Mouse (Mus musculus) telencephalon, adult 2 months (tissue): ENCODE data around the gene Epn3.

Experiments used
- DNase-seq: peaks from one replicate; pipeline ENCODE4 v3.0.0-alpha.2; 2011; ENCODE audit warnings: low read depth, low spot score

Gene Epn3

DNA sequence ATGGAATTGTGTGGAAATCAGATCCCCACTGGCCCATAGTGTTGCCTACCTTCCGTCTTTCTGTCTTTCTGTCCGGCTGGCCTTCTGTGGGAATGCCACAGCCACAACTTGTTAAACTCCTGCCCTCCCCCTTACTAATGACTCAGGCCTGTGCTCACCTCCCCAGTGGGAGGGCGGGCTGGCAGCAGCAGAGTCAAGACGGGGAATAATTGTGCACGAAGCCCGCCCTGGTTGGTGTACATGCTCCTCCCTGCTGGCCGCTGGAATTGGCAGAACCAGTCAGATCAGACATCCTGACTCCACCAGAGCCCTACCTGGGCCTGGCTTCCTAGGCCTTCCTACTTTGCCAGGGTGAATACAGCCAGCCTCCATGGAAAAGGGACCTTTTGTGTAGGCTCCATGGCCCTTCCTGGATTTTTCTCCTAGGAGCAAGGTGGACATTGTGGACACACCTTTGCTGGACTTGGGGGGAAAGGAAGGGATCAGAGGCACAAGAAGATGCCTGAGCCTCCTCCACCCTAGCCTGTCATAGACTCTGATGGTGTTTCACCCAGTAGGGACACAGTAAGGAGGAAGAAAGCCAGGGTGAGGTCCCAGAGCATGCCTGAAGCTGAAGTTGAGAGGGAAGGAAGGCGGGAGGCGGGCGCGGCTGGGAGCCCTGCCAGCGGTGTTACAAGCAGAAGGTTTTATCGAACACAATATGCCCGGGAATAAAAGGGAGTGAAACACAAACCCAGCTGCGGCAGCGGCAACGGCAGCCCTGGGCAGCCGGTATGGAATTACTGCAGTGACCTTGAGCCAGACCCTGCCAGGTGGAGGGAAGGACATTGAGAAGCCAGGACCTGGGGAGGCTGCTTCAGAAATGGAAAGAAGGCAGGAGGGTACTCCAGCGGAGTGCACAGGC lies 1.4 kb downstream of the Epn3 start:
- no peak for DNase-seq

DNA sequence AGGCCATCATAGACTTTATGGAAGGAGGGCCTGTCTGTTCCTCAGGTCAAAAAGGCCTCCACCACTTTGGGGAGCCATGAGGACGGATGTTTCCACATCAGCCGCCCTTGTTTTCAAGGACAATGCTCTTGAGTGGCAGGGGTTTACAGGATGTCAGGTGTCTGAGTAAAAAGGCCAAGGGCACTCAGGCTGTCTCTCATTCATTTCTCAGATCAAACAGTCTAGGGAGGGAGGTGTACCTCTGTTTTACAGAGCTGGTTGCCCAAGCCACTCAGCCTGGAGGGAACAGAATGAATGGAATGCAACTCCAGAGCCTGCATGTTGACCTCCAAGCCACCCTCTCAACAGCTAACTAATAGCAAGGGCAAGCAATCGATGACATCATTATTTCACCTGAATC lies 4.4 kb downstream of the Epn3 start:
- no peak for DNase-seq

DNA sequence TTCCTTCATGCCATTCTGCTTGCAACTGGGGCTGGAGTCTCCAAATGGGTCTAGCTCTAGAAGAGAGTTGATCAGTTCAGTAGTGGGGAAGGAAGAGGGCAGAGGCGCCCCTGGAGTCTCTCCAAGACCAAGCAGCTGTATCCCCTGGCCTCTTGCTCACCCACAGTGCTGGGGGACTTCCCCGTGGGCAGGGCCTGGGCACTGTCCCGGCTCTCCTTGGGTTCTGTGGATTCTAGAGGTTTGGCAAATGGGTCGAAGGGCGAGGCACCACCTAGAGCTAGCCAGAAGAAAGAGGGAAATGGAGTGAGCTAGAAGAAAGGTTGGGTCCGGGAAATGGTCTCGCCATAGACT lies 8.1 kb downstream of the Epn3 start:
- DNase-seq, result no peak

DNA sequence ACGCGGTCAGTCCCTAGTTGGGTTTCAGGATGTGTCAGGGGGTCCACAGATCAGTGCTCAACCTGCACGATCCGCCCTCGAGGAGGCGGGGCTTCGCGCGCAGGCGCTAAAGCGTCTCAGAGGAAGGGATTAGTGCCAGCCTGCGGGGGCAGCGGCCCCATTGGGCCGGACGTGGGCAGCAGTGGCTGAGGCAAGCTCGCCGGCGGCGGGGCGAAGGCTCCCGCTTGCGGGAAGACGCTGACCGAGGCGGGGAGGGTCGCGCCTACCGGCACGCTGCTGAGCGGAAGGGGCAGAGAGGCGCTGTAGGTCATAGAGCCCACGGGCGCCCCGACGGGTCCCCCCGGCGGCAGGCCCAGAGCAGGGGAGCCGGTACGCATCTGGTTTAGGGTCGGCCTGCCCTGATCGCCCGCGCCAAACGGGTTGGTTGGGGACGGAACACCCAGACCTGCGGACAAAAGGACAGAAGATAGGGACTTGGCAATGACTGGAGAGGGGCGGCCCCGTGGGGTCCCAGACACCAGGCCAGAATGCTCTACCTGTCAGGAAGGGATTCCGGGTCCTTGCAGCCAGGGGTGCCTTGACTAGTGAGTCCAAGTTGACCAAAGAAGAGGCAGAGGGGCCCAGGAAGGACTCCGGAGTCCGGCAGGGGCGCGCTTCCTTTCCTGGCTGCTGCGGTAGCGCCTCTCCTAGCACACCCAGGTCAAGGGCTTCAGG lies 8.6 kb downstream of the Epn3 start:
- DNase-seq, result no peak

DNA sequence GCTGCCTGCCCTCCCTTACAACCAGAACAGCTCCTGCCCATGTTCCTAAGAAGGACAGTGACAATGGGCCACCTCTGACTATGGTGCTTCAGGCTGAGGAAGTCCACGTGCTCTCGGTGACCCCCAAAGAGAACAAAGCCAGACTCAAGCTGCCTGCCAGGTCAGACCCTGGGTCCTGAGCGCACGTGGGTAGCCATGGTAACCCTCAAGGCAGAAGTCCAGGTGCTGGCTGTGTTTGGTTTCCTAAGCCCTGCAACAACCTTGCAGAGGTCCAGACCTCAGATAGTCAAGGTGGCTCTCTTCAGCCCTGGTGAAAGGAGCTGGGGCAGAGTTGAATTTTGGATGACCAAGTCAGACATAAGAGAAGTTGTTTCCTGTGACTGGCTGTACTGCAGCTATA lies 10.0 kb downstream of the Epn3 start:
- DNase-seq, result no peak

DNA sequence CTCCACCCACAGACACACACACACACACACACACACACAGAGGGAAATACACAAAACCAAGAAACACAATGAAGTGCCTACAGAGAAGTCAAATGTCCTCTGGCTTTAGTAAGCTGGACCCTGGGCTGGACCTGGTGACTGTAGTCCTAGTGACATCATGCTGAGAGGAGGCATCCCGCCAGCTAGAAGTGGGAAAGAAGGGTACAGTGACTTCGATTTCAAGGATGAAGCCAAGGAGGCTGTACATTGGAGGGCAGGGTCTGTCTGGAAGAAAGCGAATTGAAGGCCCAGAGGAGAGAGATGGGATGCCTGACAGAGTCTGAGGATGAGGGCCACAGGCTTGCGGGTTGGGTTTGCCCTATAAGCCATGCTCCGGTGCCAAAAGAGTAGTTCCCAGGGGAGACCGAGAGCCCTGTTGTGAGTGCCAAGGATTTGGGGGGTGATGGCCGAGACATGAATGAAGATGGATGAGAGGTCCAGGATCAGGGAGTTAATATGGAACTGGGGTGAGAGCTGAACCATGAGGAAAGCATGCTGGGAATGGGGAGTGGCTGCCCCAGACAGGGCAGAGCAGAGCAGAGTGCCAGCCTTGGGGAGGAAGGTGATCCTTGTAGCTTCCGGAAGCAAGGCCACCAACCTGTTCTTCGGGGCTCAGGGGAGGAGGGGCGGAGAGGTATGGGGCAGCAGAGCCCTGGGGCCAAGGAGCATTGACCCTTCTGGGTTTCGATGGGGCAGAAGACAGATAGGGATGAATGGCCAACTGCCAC lies 10.8 kb downstream of the Epn3 start:
- no peak for DNase-seq

DNA sequence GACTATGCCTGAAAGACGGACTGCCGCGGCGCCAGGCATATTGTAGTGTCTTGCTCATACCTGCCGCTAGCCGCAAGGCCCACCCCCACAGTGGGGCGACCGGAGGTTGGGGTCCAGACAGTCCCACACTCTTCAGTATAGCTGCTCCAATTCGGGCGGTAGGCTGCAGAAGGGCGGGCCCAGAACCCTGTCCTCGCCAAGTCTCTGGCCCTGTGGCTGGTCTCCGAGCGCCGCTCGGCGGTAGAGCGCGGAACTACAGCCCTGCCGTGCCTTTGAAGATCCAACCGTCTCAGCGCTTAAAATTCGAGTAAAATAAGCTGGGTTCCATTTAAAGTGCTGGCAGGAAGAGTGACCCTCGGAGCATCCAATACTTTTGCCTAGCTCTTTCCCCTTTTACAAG lies 13.8 kb downstream of the Epn3 start, which contains the start of gene Spata20:
Spata20 (minus strand) TSS at position 179 of the 400 bp plus-strand sequence.
- DNase-seq, result no peak

DNA sequence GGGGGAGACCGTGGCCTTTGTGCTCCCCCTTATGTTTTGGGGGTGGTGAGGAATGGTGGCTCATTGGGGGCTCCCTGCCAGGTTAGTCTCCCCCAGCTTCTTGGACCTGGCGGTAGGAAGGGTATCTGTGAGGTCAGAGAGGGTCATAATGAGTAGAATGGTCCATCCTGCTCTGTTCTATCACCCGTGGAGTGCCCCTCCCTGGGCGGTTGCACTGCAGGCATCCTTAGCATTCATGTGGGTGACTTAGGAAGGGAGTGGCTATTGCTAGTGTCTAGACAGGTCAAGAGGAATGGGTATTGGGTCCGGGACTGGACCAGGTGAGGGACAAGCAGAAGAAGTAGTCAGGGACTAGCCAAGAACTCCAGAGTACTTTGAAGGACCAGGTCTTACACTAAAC lies 14.6 kb downstream of the Epn3 start:
- DNase-seq, result no peak

DNA sequence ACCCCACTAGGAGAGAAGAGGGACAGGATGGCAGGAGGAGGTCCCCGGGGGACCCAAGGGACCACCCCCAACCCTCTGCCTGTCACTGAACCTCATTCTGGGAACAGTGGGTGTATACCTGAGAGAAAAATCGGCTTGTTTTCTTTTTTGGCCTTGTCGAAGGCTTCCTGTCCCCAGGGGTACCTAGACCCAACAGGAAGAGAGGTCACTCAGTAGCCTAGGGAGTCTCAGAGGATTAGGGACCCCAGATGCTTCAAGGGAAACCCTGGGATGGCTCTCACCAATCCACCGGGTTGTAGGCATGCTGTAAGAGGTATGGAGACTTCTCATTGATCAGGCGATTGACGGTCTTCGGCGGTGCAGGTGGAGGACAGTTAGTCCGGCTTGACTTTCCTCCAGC lies 15.1 kb downstream of the Epn3 start:
- no peak for DNase-seq

DNA sequence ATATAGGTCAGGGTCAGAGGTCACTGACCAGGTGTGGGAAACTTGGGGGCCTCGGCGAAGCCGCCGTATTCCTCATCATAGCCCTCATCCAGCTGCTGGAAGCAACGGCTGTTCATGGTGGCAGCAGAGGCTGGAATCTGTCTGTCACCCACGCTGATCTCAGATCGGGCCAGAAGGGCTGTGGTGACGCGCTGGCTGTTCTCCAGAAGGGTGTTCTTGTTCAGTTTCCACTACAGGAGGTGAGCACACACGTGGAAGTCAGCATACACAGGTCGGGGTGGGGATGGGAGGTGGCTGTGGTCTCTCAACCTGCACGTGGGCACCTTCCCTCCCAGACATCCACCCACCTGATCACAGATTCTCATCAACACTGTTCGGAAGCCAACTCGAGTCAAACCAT lies 15.9 kb downstream of the Epn3 start:
- DNase-seq, result no peak

DNA sequence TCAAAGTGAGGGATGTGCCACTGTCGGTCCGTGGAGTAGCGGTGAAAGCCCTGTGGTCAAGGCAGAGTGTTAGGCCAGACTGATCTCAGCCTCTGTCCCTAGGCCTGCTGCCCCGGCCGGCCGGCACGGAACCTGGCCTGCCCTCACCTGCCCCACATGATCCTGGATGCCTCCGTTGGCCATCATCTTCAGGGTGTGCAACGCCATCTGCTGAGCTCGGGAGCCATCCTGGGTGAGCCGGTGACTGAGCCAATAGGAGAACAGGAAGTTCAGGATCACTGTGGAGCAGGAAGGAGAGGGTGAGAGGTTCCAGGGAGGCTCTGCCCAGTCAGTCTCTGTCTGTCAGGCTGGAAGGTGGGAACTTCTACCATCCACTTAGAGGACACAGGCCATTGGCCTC lies 16.3 kb downstream of the Epn3 start:
- DNase-seq, result no peak

DNA sequence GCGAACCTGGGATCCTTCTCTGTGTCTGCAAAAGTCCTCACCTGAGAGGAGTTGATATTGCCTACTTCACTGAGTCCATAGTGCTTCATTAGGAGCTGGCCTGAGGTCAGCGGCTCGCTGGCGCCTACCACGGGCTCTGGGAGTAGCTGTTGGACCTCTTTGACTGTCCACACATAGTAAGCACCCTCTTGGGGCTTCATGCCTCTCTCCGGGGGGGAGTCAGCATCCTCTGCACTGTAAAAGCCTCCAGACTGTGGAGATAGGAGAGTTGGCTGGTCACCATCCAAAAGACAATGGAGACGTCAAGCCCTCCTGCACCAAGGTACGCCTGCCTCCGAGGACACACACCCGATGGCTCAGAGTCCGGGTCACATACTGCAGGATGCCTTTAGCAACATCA lies 17.0 kb downstream of the Epn3 start:
- no peak for DNase-seq

DNA sequence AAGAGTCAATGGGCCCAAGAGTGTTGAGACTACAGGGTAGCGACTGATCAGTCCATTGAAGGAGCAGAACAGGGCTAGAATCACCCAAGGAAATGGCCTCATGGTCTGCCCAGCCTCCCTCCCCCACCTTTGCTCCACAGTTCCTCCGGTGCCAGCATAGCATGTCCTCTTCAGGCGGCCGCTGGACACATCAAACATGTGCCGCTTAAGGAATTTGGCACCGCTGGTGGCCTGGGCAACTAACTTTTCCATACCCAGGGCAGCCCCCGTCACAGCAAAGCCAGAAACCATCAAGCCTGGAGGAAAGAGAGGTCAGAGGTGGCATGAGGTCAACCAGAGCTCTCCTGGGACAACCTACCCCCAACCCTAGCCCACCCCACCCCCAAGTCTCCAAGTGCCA lies 17.8 kb downstream of the Epn3 start:
- DNase-seq, result no peak

DNA sequence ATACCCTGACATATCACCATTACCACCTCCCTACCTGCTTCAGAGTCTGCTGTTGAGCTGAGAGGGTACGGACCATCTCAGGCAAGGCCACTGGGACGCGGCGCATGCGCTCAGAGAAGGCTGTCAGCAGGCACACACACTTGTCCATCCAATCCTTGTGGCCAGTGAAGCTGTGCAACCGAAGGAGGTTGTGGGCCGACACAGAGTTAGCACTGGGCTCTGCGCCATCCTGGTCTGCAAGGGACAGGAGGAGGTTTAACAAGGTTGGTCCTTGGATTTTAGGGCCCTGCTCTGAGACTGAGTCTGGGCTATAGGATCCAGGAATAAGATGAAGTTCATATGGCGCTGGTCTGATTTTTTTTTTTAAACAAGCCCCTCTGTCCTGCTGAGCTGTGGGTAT lies 19.4 kb downstream of the Epn3 start:
- DNase-seq, result no peak

DNA sequence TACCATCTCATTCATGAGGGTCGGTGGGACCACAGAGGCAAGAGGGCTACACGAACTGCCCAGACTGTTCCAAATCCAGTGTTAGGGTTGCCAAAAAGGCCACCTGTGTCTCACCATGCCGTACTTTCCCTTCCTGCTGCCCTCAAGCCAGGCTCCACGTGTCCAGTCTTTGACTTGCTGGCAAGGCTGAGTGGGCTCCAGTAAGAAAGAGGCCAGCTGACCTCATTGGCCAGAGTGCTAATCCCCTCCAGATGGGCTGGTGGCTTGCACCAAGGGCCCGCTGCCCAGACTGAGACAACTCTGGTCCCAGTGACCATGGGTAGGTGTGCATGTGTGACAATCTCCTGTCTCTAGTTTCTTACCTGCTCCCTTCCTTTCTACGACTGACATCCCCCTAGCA lies 22.1 kb downstream of the Epn3 start:
- no peak for DNase-seq

DNA sequence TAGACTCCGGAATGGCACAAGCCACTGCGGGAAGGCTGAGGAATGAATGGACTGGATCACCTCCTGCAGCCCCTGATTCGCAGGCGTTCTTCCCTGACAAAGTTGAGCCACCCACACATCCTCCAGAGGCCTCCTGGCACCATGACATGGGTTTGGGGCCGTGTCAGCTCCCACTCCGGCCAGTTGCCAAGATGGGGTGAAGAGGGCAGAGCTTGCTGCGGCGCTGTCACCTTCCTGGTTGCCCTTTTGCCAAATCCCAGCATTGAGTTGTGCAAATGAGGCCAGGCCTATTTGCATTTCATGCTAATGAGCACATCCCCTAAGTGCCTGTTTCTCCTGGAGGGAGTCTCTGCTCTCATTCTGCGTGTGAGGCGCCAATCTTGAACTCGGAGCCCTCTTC lies 24.1 kb downstream of the Epn3 start:
- DNase-seq, result no peak

DNA sequence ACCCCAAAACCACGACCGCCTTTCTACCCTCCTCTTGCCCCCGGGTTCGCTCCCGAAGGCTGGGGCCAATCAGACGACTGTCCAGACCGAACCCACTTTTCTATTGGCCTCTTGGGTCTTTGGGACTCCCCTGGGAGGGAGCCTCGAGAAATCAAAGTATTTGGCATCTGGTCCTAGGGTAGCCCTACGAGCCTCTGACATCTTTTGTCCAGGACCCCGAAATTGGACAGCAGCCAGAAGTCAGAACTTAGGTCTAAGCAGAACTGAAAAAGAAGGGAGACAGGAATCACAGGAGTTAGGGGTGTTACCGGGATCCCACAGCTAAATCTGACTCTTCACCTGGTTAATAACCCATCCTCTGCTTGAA lies 25.2 kb downstream of the Epn3 start:
- no peak for DNase-seq

DNA sequence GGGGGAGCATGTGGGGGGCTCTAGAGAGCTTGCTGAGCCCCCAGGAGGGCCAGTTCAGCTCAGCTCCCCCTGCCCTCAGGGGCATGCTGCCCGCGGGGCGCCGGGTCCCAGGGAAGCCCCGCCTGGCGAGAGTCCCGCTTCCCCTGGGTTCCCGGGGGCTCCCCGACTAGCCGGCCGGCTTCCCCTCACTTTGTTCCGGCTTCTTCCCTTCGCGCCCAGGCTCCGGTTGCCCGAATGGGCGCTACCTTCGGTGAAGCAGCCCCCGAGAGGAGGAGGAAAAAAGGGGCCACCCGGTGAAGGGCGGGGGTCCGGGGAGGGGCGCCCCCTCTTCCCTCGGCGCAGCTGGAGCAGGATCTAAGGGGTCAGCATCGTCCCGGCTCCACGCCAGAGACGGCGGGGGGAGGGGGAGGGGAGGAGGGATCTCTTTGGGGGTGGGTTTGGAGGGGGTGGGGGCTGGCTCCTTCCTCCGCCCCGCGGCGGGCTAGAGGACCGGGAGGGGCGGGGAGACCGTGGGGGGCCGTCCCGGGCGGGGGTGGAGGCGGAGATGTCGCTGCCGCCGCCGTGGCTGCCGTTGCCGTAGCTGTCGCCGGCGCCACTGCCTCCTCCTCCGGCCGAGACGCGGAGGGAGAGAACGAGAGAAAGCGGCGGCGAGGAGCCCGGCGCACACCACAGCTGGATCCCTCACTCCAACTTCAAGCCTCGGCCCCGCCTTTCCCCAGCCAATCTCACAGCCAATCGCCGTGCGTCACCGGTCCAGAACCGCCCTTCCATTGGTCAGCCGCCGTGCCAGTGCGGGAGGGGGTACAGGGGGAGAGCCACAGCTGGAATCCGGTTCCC lies 25.8 kb downstream of the Epn3 start, which contains the start of gene Cacna1g:
Cacna1g (minus strand) TSS at position 492 of the 837 bp plus-strand sequence.
- peak; percentile 80 for DNase-seq

DNA sequence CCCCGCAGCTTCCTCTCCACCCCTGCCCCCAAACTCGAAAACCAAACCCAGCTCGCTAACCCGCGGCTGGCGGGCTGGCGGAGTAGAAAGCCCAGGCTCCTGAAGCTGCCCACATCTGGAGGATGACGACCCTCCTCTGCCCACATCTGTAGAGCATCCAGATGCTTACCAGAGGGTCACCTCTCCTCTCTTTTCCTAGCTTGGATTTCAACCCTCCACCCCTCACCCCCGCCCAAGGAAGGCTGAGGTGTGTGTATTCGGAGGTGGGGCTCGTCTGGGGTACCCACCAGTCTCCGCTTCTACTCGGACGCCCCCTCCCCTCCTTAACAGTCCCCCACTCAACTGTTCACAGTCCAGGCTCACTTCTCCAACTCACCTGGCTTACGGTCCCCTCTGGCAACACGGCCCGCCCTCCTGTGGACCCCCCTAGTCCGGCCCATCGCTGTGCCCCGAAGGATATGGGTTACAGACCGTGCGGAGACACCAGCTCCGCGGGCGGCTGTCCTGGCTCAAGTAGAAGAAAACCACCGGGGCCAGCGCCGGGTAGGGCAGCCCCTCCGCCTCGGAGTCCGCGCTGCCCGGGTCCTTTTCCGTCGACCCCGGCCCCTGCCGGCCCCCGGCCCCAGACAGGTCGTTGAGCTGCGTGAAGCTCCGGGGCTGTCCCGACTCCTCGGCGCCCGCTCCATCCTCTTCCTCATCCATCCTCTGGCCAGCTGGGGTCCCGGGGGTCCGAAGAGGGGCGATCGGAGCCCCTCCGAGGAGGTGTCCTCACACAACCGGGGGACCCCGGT lies 26.7 kb downstream of the Epn3 start:
- DNase-seq, result no peak

DNA sequence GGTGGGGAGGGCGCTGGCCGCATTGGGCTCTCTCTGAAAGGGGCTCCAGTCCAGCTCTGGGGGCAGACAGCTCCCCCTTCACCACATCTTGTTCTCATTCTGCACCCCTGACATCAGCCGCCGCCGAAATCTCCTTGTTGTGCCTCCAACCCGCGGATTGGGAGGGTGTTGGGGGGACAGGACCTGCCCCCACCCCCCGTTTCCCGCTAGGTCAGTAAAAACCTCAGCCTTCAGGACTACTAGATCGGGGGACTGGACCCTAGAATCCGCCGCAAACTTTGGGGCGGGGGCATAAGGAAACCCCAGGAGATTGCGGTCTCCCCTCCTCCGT lies 27.2 kb downstream of the Epn3 start:
- DNase-seq, result no peak
